Mouse (Mus musculus) olfactory bulb, adult 2 months (tissue): ENCODE results near the gene Spred3.

Experiments used
- CTCF ChIP-seq: fragments of 200-500 bp; IDR thresholded peaks from 2 replicates; pipeline ENCODE4 v1.5.1; 2012; ENCODE audit warnings: low read depth, mild to moderate bottlenecking, low read length, moderate library complexity; ENCODE audit not compliant: insufficient read depth
- POLR2A ChIP-seq: fragments of 200-500 bp; IDR thresholded peaks from 2 replicates; pipeline ENCODE4 v1.6.1; 2012; ENCODE audit warnings: mild to moderate bottlenecking, low read depth, low read length, moderate library complexity; ENCODE audit not compliant: insufficient read depth

GRCm38 (mm10) chr7:29154018-29154720 is 16.0 kb downstream of the Spred3 start:
- TF ChIP-seq POLR2A (no peak), CTCF (no peak)
